ENCODE assay signal across 13 mouse cellular contexts in genomic region chr1:38562397-38563199, GRCm38 (mm10).
DNase-seq lines count a peak whose midpoint lies in the region; ATAC-seq and TF ChIP-seq lines count a peak whose summit lies in the region.
"Had no signal": no experiment of that assay in that cellular context is flagged by ENCODE, and none has a peak within 500 bp of the region (broad histone marks: within the 10 kb centered on the region; RNA-seq: fewer than 3 reads in every experiment).

No protein-coding gene starts in this region.

- peak; percentile 57 for DNase-seq in retina, postnatal 1 day
- DNase-seq in retina, embryonic 14.5 days (ENCODE audit: low spot score) = no peak
- DNase-seq in liver, embryonic 14.5 days (ENCODE audit: low read depth in 3 of 3, low spot score in 3 of 3) = peak in 1 of 3 experiments; percentile 9
- no peak for DNase-seq in thymus, postnatal 14 days
- DNase-seq: adrenal gland, postnatal 36 days; cerebellum, postnatal 14 days; gastrocnemius, postnatal 25 days had no signal

- H3K4me1 ChIP-seq in forebrain, embryonic 12.5 days = peaks cover 54% of the 10 kb centered on the region
- H3K4me1 ChIP-seq in forebrain, embryonic 16.5 days (replicated peaks; ENCODE audit: control insufficient read depth, insufficient read depth, low read length) = peaks cover 43% of the 10 kb centered on the region
- peaks cover 0 to 6% of the 10 kb centered on the region in 2 experiments; a peak in 2 of 4 replicates for H3K4me1 ChIP-seq in liver, embryonic 14.5 days (replicated peaks; ENCODE audit: control insufficient read depth in 2 of 2, insufficient read depth in 2 of 2, low read length in 1 of 2)
- H3K4me1 ChIP-seq in neural tube, embryonic 14.5 days (ENCODE audit: control insufficient read depth, insufficient read depth, low read length) = peaks cover 39% of the 10 kb centered on the region
- H3K4me1 ChIP-seq in kidney, embryonic 14.5 days (ENCODE audit: control insufficient read depth, insufficient read depth, low read length) = peaks cover 38% of the 10 kb centered on the region

- H3K27ac ChIP-seq in forebrain, embryonic 12.5 days = peak overlapping the region; percentile 68
- no peak overlapping the region for H3K27ac ChIP-seq in forebrain, embryonic 16.5 days (ENCODE audit: low read length)
- H3K27ac ChIP-seq in liver, embryonic 14.5 days = no peak overlapping the region
- peak overlapping the region; percentile 79 for H3K27ac ChIP-seq in neural tube, embryonic 14.5 days (ENCODE audit: low read depth, low read length)
- H3K27ac ChIP-seq in kidney, embryonic 14.5 days (ENCODE audit: low read depth, low read length) = no peak overlapping the region

- no peaks in the 10 kb centered on the region for H3K9me3 ChIP-seq in forebrain, embryonic 12.5 days
- no peaks in the 10 kb centered on the region for H3K9me3 ChIP-seq in forebrain, embryonic 16.5 days (ENCODE audit: control insufficient read depth, low read length)
- no peaks in the 10 kb centered on the region for H3K9me3 ChIP-seq in liver, embryonic 14.5 days (ENCODE audit: control insufficient read depth, low read length)
- no peaks in the 10 kb centered on the region for H3K9me3 ChIP-seq in neural tube, embryonic 14.5 days (ENCODE audit: control insufficient read depth, low read length)
- no peaks in the 10 kb centered on the region for H3K9me3 ChIP-seq in kidney, embryonic 14.5 days (ENCODE audit: control insufficient read depth, low read length)

- 25% methylated on average over 11 of the region's 11 CpGs for WGBS in forebrain, embryonic 12.5 days
- 25% methylated on average over 11 of the region's 11 CpGs for WGBS in forebrain, embryonic 16.5 days
- WGBS in liver, embryonic 14.5 days (ENCODE audit: insufficient replicate concordance) = 58% methylated on average over 11 of the region's 11 CpGs
- 6% methylated on average over 11 of the region's 11 CpGs for WGBS in neural tube, embryonic 14.5 days
- 18% methylated on average over 11 of the region's 11 CpGs for WGBS in kidney, embryonic 14.5 days

- TF ChIP-seq EP300 in liver, embryonic 14.5 days (IDR thresholded peaks at IDR 0.05; ENCODE audit: low read depth) = no peak

- no peak for TF ChIP-seq CTCF in liver, embryonic 14.5 days (IDR thresholded peaks at IDR 0.05; ENCODE audit: low read depth)

- no peaks in the 10 kb centered on the region for H3K27me3 ChIP-seq in forebrain, embryonic 12.5 days
- H3K27me3 ChIP-seq in forebrain, embryonic 16.5 days (replicated peaks; ENCODE audit: control insufficient read depth, insufficient read depth, low read length) = no peaks in the 10 kb centered on the region
- no peaks in the 10 kb centered on the region for H3K27me3 ChIP-seq in liver, embryonic 14.5 days (ENCODE audit: control insufficient read depth, insufficient read depth, low read length)
- H3K27me3 ChIP-seq in neural tube, embryonic 14.5 days (ENCODE audit: control insufficient read depth, insufficient read depth, low read length) = no peaks in the 10 kb centered on the region
- no peaks in the 10 kb centered on the region for H3K27me3 ChIP-seq in kidney, embryonic 14.5 days (ENCODE audit: control insufficient read depth, insufficient read depth, low read length)

- no peak overlapping the region for H3K4me2 ChIP-seq in forebrain, embryonic 12.5 days
- H3K4me2 ChIP-seq in forebrain, embryonic 16.5 days (ENCODE audit: low read length) = no peak overlapping the region
- H3K4me2 ChIP-seq in liver, embryonic 14.5 days (ENCODE audit: low read depth) = no peak overlapping the region
- H3K4me2 ChIP-seq in neural tube, embryonic 14.5 days (ENCODE audit: low read depth, low read length) = peak overlapping the region; percentile 8; the same call in 1 of the 2 replicates
- H3K4me2 ChIP-seq in kidney, embryonic 14.5 days (replicated peaks; ENCODE audit: low read depth, low read length) = no peak overlapping the region

- no peak for ATAC-seq in forebrain, embryonic 12.5 days (ENCODE audit: low FRiP score)
- ATAC-seq in forebrain, embryonic 16.5 days = no peak
- peak; percentile 37; the same call in 1 of the 2 replicates for ATAC-seq in liver, embryonic 14.5 days (ENCODE audit: insufficient read depth)
- 0 out of 2 replicates have a peak, but pooled peaks have one; percentile 44 for ATAC-seq in neural tube, embryonic 14.5 days (ENCODE audit: low read depth)
- ATAC-seq in kidney, embryonic 14.5 days (ENCODE audit: low FRiP score, low TSS enrichment) = no peak
- ATAC-seq: intestine, embryonic 16.5 days had no signal

- H3K4me3 ChIP-seq in forebrain, embryonic 12.5 days (replicated peaks) = no peak overlapping the region
- no peak overlapping the region for H3K4me3 ChIP-seq in forebrain, embryonic 16.5 days (replicated peaks; ENCODE audit: low read length)
- H3K4me3 ChIP-seq in liver, embryonic 14.5 days (ENCODE audit: insufficient read depth in 1 of 2, low read depth in 2 of 2, low read length in 2 of 2) = no peak overlapping the region
- no peak overlapping the region for H3K4me3 ChIP-seq in neural tube, embryonic 14.5 days (ENCODE audit: low read depth, low read length)
- no peak overlapping the region for H3K4me3 ChIP-seq in kidney, embryonic 14.5 days (ENCODE audit: low read length)
- H3K4me3 ChIP-seq: erythroblast, embryonic 14.5 days had no signal

- no peak overlapping the region for H3K9ac ChIP-seq in forebrain, embryonic 12.5 days
- H3K9ac ChIP-seq in forebrain, embryonic 16.5 days (replicated peaks; ENCODE audit: low read depth, low read length) = no peak overlapping the region
- no peak overlapping the region for H3K9ac ChIP-seq in liver, embryonic 14.5 days (replicated peaks)
- 0 out of 2 replicates have a peak overlapping the region, but pooled peaks have one; percentile 16 for H3K9ac ChIP-seq in neural tube, embryonic 14.5 days (replicated peaks; ENCODE audit: low read depth, low read length)
- H3K9ac ChIP-seq in kidney, embryonic 14.5 days (ENCODE audit: low read depth, low read length) = no peak overlapping the region

- H3K36me3 ChIP-seq in forebrain, embryonic 12.5 days (replicated peaks) = no peaks in the 10 kb centered on the region
- no peaks in the 10 kb centered on the region for H3K36me3 ChIP-seq in forebrain, embryonic 16.5 days (ENCODE audit: control insufficient read depth, insufficient read depth)
- no peaks in the 10 kb centered on the region for H3K36me3 ChIP-seq in liver, embryonic 14.5 days (replicated peaks; ENCODE audit: control insufficient read depth, insufficient read depth, low read depth)
- no peaks in the 10 kb centered on the region for H3K36me3 ChIP-seq in neural tube, embryonic 14.5 days (ENCODE audit: control insufficient read depth, insufficient read depth, low read length)
- H3K36me3 ChIP-seq in kidney, embryonic 14.5 days (ENCODE audit: control insufficient read depth, insufficient read depth, low read length) = no peaks in the 10 kb centered on the region

Comparison
In these comparisons a context has a peak if more than half of its experiments do, and no peak if none do; other contexts are left out.
1. H3K27ac ChIP-seq: peak in forebrain, embryonic 12.5 days (single experiment) and neural tube, embryonic 14.5 days (single experiment); none in forebrain, embryonic 16.5 days (single experiment), liver, embryonic 14.5 days (single experiment) and kidney, embryonic 14.5 days (single experiment).
2. ATAC-seq: peak in liver, embryonic 14.5 days (single experiment) and neural tube, embryonic 14.5 days (single experiment); none in forebrain, embryonic 12.5 days (single experiment), forebrain, embryonic 16.5 days (single experiment) and kidney, embryonic 14.5 days (single experiment).